Comparison of ENCODE assay signal across 18 mouse cellular contexts in the genomic region with DNA sequence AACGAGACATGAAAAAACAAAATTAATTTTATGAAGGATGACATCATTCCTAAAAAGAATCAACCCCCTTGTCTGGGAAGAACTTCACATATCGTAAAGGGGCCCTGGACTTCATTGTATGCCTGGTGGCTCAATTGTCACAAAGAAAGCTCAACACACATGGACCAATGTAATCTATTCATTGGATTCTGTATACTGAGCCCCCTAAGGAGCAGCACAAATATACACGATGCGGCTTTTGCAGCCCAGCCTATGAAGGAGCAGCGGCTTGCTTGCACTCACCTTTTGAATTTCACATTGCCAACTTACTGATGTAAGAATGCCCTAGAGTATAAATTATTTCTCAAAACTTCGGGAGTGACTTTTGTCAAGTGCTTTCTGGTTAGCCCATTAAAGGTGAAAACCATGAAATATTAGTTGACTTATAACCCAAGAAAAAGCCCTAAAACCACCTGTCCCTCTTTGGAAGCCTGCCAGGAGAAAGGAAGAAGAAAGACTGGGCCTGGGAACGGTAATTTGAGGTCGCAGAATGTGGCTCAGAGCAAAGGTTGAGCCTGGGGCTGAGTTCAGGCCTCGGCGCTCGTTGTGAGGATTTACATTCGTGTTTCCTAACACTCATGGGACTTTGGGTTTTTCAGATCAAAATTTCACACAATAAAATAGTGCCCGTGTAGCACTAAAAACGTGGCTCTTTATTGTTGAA.
DNase-seq lines count a peak whose midpoint lies in the region; ATAC-seq and TF ChIP-seq lines count a peak whose summit lies in the region.
"Had no signal": no experiment of that assay in that cellular context is flagged by ENCODE, and none has a peak within 500 bp of the region (broad histone marks: within the 10 kb centered on the region; RNA-seq: fewer than 3 reads in every experiment).

No protein-coding gene starts in this region.

- no peaks in the 10 kb centered on the region for H3K4me1 ChIP-seq in kidney, adult 2 months (ENCODE audit: control insufficient read depth, insufficient read depth, low read length)
- H3K4me1 ChIP-seq in kidney, embryonic 15.5 days: no peaks in the 10 kb centered on the region
- H3K4me1 ChIP-seq in midbrain, embryonic 15.5 days: no peaks in the 10 kb centered on the region
- no peaks in the 10 kb centered on the region for H3K4me1 ChIP-seq in midbrain, postnatal 0 days (ENCODE audit: insufficient read depth, low read length)
- H3K4me1 ChIP-seq: forebrain, embryonic 15.5 days; heart, embryonic 15.5 days; hindbrain, embryonic 13.5 days had no signal

- no peaks in the 10 kb centered on the region for H3K27me3 ChIP-seq in kidney, adult 2 months (replicated peaks; ENCODE audit: control insufficient read depth, insufficient read depth, low read length)
- H3K27me3 ChIP-seq in kidney, embryonic 15.5 days: no peaks in the 10 kb centered on the region
- no peaks in the 10 kb centered on the region for H3K27me3 ChIP-seq in midbrain, embryonic 15.5 days (replicated peaks)
- no peaks in the 10 kb centered on the region for H3K27me3 ChIP-seq in midbrain, postnatal 0 days (ENCODE audit: insufficient read depth, low read length)
- H3K27me3 ChIP-seq: forebrain, embryonic 15.5 days; heart, embryonic 15.5 days; hindbrain, embryonic 13.5 days had no signal

- no peak overlapping the region for H3K9ac ChIP-seq in kidney, embryonic 15.5 days
- H3K9ac ChIP-seq in midbrain, embryonic 15.5 days: no peak overlapping the region
- no peak overlapping the region for H3K9ac ChIP-seq in midbrain, postnatal 0 days (replicated peaks; ENCODE audit: low read length, poor library complexity, severe bottlenecking)
- H3K9ac ChIP-seq: forebrain, embryonic 15.5 days; heart, embryonic 15.5 days; hindbrain, embryonic 13.5 days had no signal

- TF ChIP-seq POLR2A in kidney, adult 2 months (IDR thresholded peaks at IDR 0.05; ENCODE audit: low read depth, low read length): no peak
- no peak for TF ChIP-seq POLR2A in brain, embryonic 14.5 days (IDR thresholded peaks at IDR 0.05; ENCODE audit: borderline replicate concordance, extremely low read depth, insufficient read depth, insufficient read length, poor library complexity, severe bottlenecking)

- 70% methylated on average over 14 of the region's 14 CpGs for whole genome bisulfite sequencing in kidney, adult 2 months
- 55% methylated on average over 14 of the region's 14 CpGs for WGBS in kidney, embryonic 15.5 days
- WGBS in midbrain, embryonic 15.5 days: 72% methylated on average over 14 of the region's 14 CpGs
- WGBS in midbrain, postnatal 0 days: 67% methylated on average over 14 of the region's 14 CpGs

- ATAC-seq in kidney, embryonic 15.5 days (replicated peaks; ENCODE audit: low FRiP score): no peak
- peak; percentile 50; the same call in 1 of the 2 replicates for ATAC-seq in midbrain, embryonic 15.5 days (replicated peaks)
- ATAC-seq in midbrain, postnatal 0 days (ENCODE audit: low FRiP score): no peak
- ATAC-seq: forebrain, embryonic 15.5 days had no signal

- no peak overlapping the region for H3K4me2 ChIP-seq in kidney, embryonic 15.5 days
- H3K4me2 ChIP-seq in midbrain, embryonic 15.5 days: no peak overlapping the region
- no peak overlapping the region for H3K4me2 ChIP-seq in midbrain, postnatal 0 days (ENCODE audit: low read depth, low read length, poor library complexity, severe bottlenecking)
- H3K4me2 ChIP-seq: forebrain, embryonic 15.5 days; heart, embryonic 11.5 days; heart, embryonic 15.5 days; hindbrain, embryonic 13.5 days had no signal

- H3K9me3 ChIP-seq in kidney, embryonic 15.5 days (replicated peaks): no peaks in the 10 kb centered on the region
- no peaks in the 10 kb centered on the region for H3K9me3 ChIP-seq in midbrain, embryonic 15.5 days
- no peaks in the 10 kb centered on the region for H3K9me3 ChIP-seq in midbrain, postnatal 0 days (ENCODE audit: low read length)
- H3K9me3 ChIP-seq: forebrain, embryonic 15.5 days; heart, embryonic 15.5 days; hindbrain, embryonic 13.5 days had no signal

- peak; percentile 43 for DNase-seq in kidney, adult 2 months
- DNase-seq in midbrain, postnatal 0 days (ENCODE audit: low spot score): no peak
- DNase-seq in brain, embryonic 14.5 days (ENCODE audit: low read depth): peak; percentile 23
- peak; percentile 76 for DNase-seq in forelimb bud, embryonic 11.5 days (ENCODE audit: low read depth, low spot score)
- DNase-seq in layer of hippocampus, adult 11-12 months (ENCODE audit: low spot score): no peak
- DNase-seq: adrenal gland, adult 2 months; adrenal gland, postnatal 25 days; cerebellum, adult 2 months; cerebellum, postnatal 10 days; gastrocnemius, postnatal 14 days; heart, adult 2 months; heart, postnatal 14 days had no signal

- no peak overlapping the region for H3K27ac ChIP-seq in kidney, adult 2 months (ENCODE audit: insufficient read depth, low read depth, low read length)
- H3K27ac ChIP-seq in kidney, embryonic 15.5 days: no peak overlapping the region
- H3K27ac ChIP-seq in midbrain, embryonic 15.5 days: no peak overlapping the region
- H3K27ac ChIP-seq in midbrain, postnatal 0 days (ENCODE audit: low read depth, low read length): no peak overlapping the region
- H3K27ac ChIP-seq: forebrain, embryonic 15.5 days; heart, adult 2 months; heart, embryonic 15.5 days; hindbrain, embryonic 13.5 days had no signal

- no peak for TF ChIP-seq CTCF in kidney, adult 2 months (conservative IDR thresholded peaks at IDR 0.05; ENCODE audit: insufficient read depth, insufficient read length, low read depth, low read length)
- TF ChIP-seq CTCF in midbrain, postnatal 0 days (IDR thresholded peaks at IDR 0.05): no peak
- TF ChIP-seq CTCF in brain, embryonic 14.5 days (IDR thresholded peaks at IDR 0.05; ENCODE audit: borderline replicate concordance, extremely low read depth, insufficient read depth, insufficient read length): no peak

- no peaks in the 10 kb centered on the region for H3K36me3 ChIP-seq in kidney, adult 2 months (ENCODE audit: control insufficient read depth, insufficient read depth, low read length)
- H3K36me3 ChIP-seq in kidney, embryonic 15.5 days: no peaks in the 10 kb centered on the region
- no peaks in the 10 kb centered on the region for H3K36me3 ChIP-seq in midbrain, embryonic 15.5 days (replicated peaks)
- H3K36me3 ChIP-seq in midbrain, postnatal 0 days (ENCODE audit: insufficient read depth, low read length): no peaks in the 10 kb centered on the region
- H3K36me3 ChIP-seq: forebrain, embryonic 15.5 days; heart, embryonic 15.5 days; hindbrain, embryonic 13.5 days had no signal

- H3K4me3 ChIP-seq in kidney, adult 2 months (ENCODE audit: insufficient read depth, low read depth, low read length): no peak overlapping the region
- H3K4me3 ChIP-seq in kidney, embryonic 15.5 days (replicated peaks): no peak overlapping the region
- H3K4me3 ChIP-seq in midbrain, embryonic 15.5 days: no peak overlapping the region
- H3K4me3 ChIP-seq in midbrain, postnatal 0 days (ENCODE audit: low read depth, low read length): no peak overlapping the region
- H3K4me3 ChIP-seq: forebrain, embryonic 15.5 days; heart, adult 2 months; heart, embryonic 15.5 days; hindbrain, embryonic 13.5 days had no signal

Comparison
In these comparisons a context has a peak if more than half of its experiments do, and no peak if none do; other contexts are left out.
1. DNase-seq: peak in kidney, adult 2 months (single experiment), brain, embryonic 14.5 days (single experiment) and forelimb bud, embryonic 11.5 days (single experiment); none in midbrain, postnatal 0 days (single experiment) and layer of hippocampus, adult 11-12 months (single experiment).